Mouse (Mus musculus): Measurements from ENCODE around the gene Lmo4. TPM values are rescaled to one million over a fixed set of nuclear protein-coding genes. Genes with fewer than 3 reads are reported as not detected.

Gene Lmo4
- 75.9 and 76.1 TPM in 2 replicates for polyA plus RNA-seq (2015; fragmentation: Nextera tagmentation; extraction: Ambion mirVana)

- H3K36me3 ChIP-seq (replicated peaks): no peaks in the 10 kb centered on the region
- ATAC-seq (replicated peaks): peak; percentile 85
- H3K4me2 ChIP-seq: peak within 1 kb of the TSS; percentile 92
- H3K9ac ChIP-seq: peak within 1 kb of the TSS; percentile 87
- peaks cover 32% of the 10 kb centered on the region for H3K4me1 ChIP-seq
- under 1% methylated on average over 71 of the region's 76 CpGs for whole genome bisulfite sequencing
- 0 out of 2 replicates have a peak, but pooled peaks cover 1% of the 10 kb centered on the region for H3K27me3 ChIP-seq (replicated peaks)
- peak within 1 kb of the TSS; percentile 81 for H3K4me3 ChIP-seq
- peak within 1 kb of the TSS; percentile 95 for H3K27ac ChIP-seq
- no peaks in the 10 kb centered on the region for H3K9me3 ChIP-seq
Measured at GRCm38 (mm10) chr3:144204413-144205311, at the start of gene Lmo4. TSS of gene Lmo4 (minus strand) at chr3:144205220.

GRCm38 (mm10) chr3:144254281-144254680, 49.3 kb upstream of the Lmo4 start:
- H3K4me2 ChIP-seq: no peak overlapping the region
- no peak overlapping the region for H3K4me3 ChIP-seq
- no peaks in the 10 kb centered on the region for H3K9me3 ChIP-seq
- ATAC-seq (replicated peaks): no peak
- no peaks in the 10 kb centered on the region for H3K4me1 ChIP-seq
- H3K27me3 ChIP-seq (replicated peaks): no peaks in the 10 kb centered on the region
- H3K27ac ChIP-seq: no peak overlapping the region
- no peak overlapping the region for H3K9ac ChIP-seq
- H3K36me3 ChIP-seq (replicated peaks): no peaks in the 10 kb centered on the region
- 90% methylated on average over 5 of the region's 5 CpGs for WGBS

GRCm38 (mm10) chr3:144253018-144253417, 48.0 kb upstream of the Lmo4 start:
- ATAC-seq (replicated peaks): no peak

GRCm38 (mm10) chr3:144252109-144252508, 47.1 kb upstream of the Lmo4 start:
- Histone ChIP-seq H3K4me2 (no peak overlapping the region), H3K27me3 (replicated peaks) (no peaks in the 10 kb centered on the region), H3K4me3 (no peak overlapping the region), H3K27ac (no peak overlapping the region), H3K9ac (no peak overlapping the region), H3K4me1 (no peaks in the 10 kb centered on the region), H3K36me3 (replicated peaks) (no peaks in the 10 kb centered on the region), H3K9me3 (no peaks in the 10 kb centered on the region)
- no peak for ATAC-seq (replicated peaks)
- 90% methylated on average over 4 of the region's 4 CpGs for WGBS

More at GRCm38 (mm10) chr3:144253018-144253417, 48.0 kb upstream of the Lmo4 start:
- H3K27me3 ChIP-seq (replicated peaks): no peaks in the 10 kb centered on the region
- no peaks in the 10 kb centered on the region for H3K9me3 ChIP-seq
- no peak overlapping the region for H3K4me3 ChIP-seq
- H3K4me2 ChIP-seq: no peak overlapping the region
- H3K4me1 ChIP-seq: no peaks in the 10 kb centered on the region
- H3K27ac ChIP-seq: no peak overlapping the region
- H3K36me3 ChIP-seq (replicated peaks): no peaks in the 10 kb centered on the region
- 79% methylated on average over 6 of the region's 6 CpGs for WGBS
- H3K9ac ChIP-seq: no peak overlapping the region

GRCm38 (mm10) chr3:144242025-144242673, 37.1 kb upstream of the Lmo4 start:
- no peaks in the 10 kb centered on the region for H3K4me1 ChIP-seq
- ATAC-seq (replicated peaks): peak; percentile 67
- no peaks in the 10 kb centered on the region for H3K27me3 ChIP-seq (replicated peaks)
- 26% methylated on average over 15 of the region's 15 CpGs for WGBS
- H3K4me3 ChIP-seq: no peak overlapping the region
- H3K4me2 ChIP-seq: no peak overlapping the region
- no peak overlapping the region for H3K9ac ChIP-seq
- H3K9me3 ChIP-seq: no peaks in the 10 kb centered on the region
- H3K36me3 ChIP-seq (replicated peaks): no peaks in the 10 kb centered on the region
- H3K27ac ChIP-seq: no peak overlapping the region

GRCm38 (mm10) chr3:144241161-144241560, 36.1 kb upstream of the Lmo4 start:
- H3K9ac ChIP-seq: no peak overlapping the region
- ATAC-seq (replicated peaks): no peak
- H3K4me3 ChIP-seq: no peak overlapping the region
- no peaks in the 10 kb centered on the region for H3K9me3 ChIP-seq
- H3K36me3 ChIP-seq (replicated peaks): no peaks in the 10 kb centered on the region
- H3K4me1 ChIP-seq: no peaks in the 10 kb centered on the region
- H3K4me2 ChIP-seq: no peak overlapping the region
- WGBS: 79% methylated on average over 3 of the region's 3 CpGs
- H3K27ac ChIP-seq: no peak overlapping the region
- H3K27me3 ChIP-seq (replicated peaks): no peaks in the 10 kb centered on the region

- Histone ChIP-seq H3K4me1 (no peaks in the 10 kb centered on the region), H3K36me3 (replicated peaks) (no peaks in the 10 kb centered on the region)
- WGBS: 95% methylated on average over 11 of the region's 11 CpGs
Measured at GRCm38 (mm10) chr3:144238482-144238881, 33.5 kb upstream of the Lmo4 start.

GRCm38 (mm10) chr3:144232347-144233008, 27.5 kb upstream of the Lmo4 start:
- H3K36me3 ChIP-seq (replicated peaks): no peaks in the 10 kb centered on the region
- H3K27ac ChIP-seq: no peak overlapping the region
- H3K4me1 ChIP-seq: no peaks in the 10 kb centered on the region
- no peak overlapping the region for H3K4me3 ChIP-seq
- no peak overlapping the region for H3K4me2 ChIP-seq
- H3K9me3 ChIP-seq: no peaks in the 10 kb centered on the region
- no peak for ATAC-seq (replicated peaks)
- WGBS: 90% methylated on average over 11 of the region's 11 CpGs
- H3K27me3 ChIP-seq (replicated peaks): no peaks in the 10 kb centered on the region
- H3K9ac ChIP-seq: no peak overlapping the region

More at GRCm38 (mm10) chr3:144238482-144238881, 33.5 kb upstream of the Lmo4 start:
- no peak overlapping the region for H3K27ac ChIP-seq
- no peak overlapping the region for H3K4me3 ChIP-seq
- ATAC-seq (replicated peaks): no peak
- H3K27me3 ChIP-seq (replicated peaks): no peaks in the 10 kb centered on the region
- H3K9me3 ChIP-seq: no peaks in the 10 kb centered on the region
- no peak overlapping the region for H3K9ac ChIP-seq
- no peak overlapping the region for H3K4me2 ChIP-seq

GRCm38 (mm10) chr3:144231931-144232330, 26.9 kb upstream of the Lmo4 start:
- H3K36me3 ChIP-seq (replicated peaks): no peaks in the 10 kb centered on the region
- no peak overlapping the region for H3K9ac ChIP-seq
- 87% methylated on average over 6 of the region's 6 CpGs for WGBS
- no peaks in the 10 kb centered on the region for H3K9me3 ChIP-seq
- H3K4me2 ChIP-seq: no peak overlapping the region
- H3K4me1 ChIP-seq: no peaks in the 10 kb centered on the region
- no peaks in the 10 kb centered on the region for H3K27me3 ChIP-seq (replicated peaks)
- H3K27ac ChIP-seq: no peak overlapping the region
- ATAC-seq (replicated peaks): no peak
- H3K4me3 ChIP-seq: no peak overlapping the region

GRCm38 (mm10) chr3:144231419-144231818, 26.4 kb upstream of the Lmo4 start:
- no peaks in the 10 kb centered on the region for H3K9me3 ChIP-seq
- no peak overlapping the region for H3K4me3 ChIP-seq
- H3K4me1 ChIP-seq: no peaks in the 10 kb centered on the region
- H3K36me3 ChIP-seq (replicated peaks): no peaks in the 10 kb centered on the region
- 89% methylated on average over 7 of the region's 7 CpGs for WGBS
- no peaks in the 10 kb centered on the region for H3K27me3 ChIP-seq (replicated peaks)
- no peak for ATAC-seq (replicated peaks)
- H3K4me2 ChIP-seq: no peak overlapping the region
- no peak overlapping the region for H3K27ac ChIP-seq
- no peak overlapping the region for H3K9ac ChIP-seq

- Histone ChIP-seq H3K4me1 (no peaks in the 10 kb centered on the region), H3K9me3 (no peaks in the 10 kb centered on the region), H3K36me3 (replicated peaks) (no peaks in the 10 kb centered on the region), H3K9ac (no peak overlapping the region), H3K27ac (no peak overlapping the region), H3K4me2 (no peak overlapping the region), H3K27me3 (replicated peaks) (no peaks in the 10 kb centered on the region), H3K4me3 (no peak overlapping the region)
- WGBS: 71% methylated on average over 9 of the region's 9 CpGs
- ATAC-seq (replicated peaks): no peak
Measured at GRCm38 (mm10) chr3:144230016-144230415, 25.0 kb upstream of the Lmo4 start.

GRCm38 (mm10) chr3:144229312-144229711, 24.3 kb upstream of the Lmo4 start:
- no peak overlapping the region for H3K4me3 ChIP-seq
- no peak overlapping the region for H3K27ac ChIP-seq
- no peaks in the 10 kb centered on the region for H3K9me3 ChIP-seq
- H3K4me2 ChIP-seq: no peak overlapping the region
- WGBS: 60% methylated on average over 7 of the region's 7 CpGs
- no peaks in the 10 kb centered on the region for H3K27me3 ChIP-seq (replicated peaks)
- no peak overlapping the region for H3K9ac ChIP-seq
- no peak for ATAC-seq (replicated peaks)
- no peaks in the 10 kb centered on the region for H3K36me3 ChIP-seq (replicated peaks)
- H3K4me1 ChIP-seq: no peaks in the 10 kb centered on the region

Measured in midbrain, embryonic 15.5 days (tissue).